Mouse (Mus musculus): ENCODE measurements around the gene Acod1. TPM values are rescaled to one million over a fixed set of nuclear protein-coding genes. Genes with fewer than 3 reads are reported as not detected.

Acod1 gene
- total and polyA plus RNA-seq, 2 experiments: 0.07 to 0.09 TPM

GRCm38 (mm10) chr14:103086671-103087324, 40.0 kb downstream of the Acod1 start:
- 88% methylated on average over 4 of the region's 4 CpGs for WGBS

DNA sequence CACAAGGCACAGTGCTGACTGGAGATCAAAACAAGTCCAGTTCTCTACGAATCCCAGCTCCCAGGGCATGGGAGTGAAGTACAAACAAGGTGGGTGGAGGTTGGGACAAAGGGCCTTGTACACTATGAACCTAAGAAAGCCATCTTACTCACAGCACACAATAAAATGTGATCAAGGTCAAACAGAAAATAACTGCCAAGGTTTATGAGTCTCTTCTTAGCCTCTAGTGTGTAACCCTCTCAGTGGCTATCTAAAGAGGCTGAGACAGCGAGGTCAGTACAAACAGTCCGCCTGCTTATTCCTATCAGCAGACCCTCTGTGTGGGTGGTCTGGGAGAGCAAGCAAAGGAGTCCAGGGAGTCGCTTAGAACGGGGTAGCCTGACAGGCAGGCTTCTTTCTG, 41.1 kb downstream of the Acod1 start:
- WGBS: 66% methylated on average over 5 of the region's 5 CpGs
- TF ChIP-seq POLR2A (IDR thresholded peaks at IDR 0.05; ENCODE audit: extremely low read depth, insufficient read depth, low read length): no peak
- TF ChIP-seq CTCF (IDR thresholded peaks at IDR 0.05; ENCODE audit: low read depth, low read length): no peak

More at GRCm38 (mm10) chr14:103086671-103087324, 40.0 kb downstream of the Acod1 start:
- Histone ChIP-seq H3K27me3 (ENCODE audit: control insufficient read depth, insufficient read depth, low read length) (no peaks in the 10 kb centered on the region), H3K9ac (ENCODE audit: low read depth, low read length) (no peak overlapping the region), H3K79me2 (ENCODE audit: control insufficient read depth, insufficient read depth, low read length) (peaks cover 19% of the 10 kb centered on the region; the same call in 1 of the 2 replicates), H3K4me3 (ENCODE audit: insufficient read depth, low read depth, low read length) (no peak overlapping the region), H3K4me1 (ENCODE audit: control insufficient read depth, insufficient read depth, low read length) (peaks cover 4% of the 10 kb centered on the region), H3K36me3 (ENCODE audit: control insufficient read depth, insufficient read depth, low read length) (peaks cover 42% of the 10 kb centered on the region), H3K27ac (replicated peaks; ENCODE audit: insufficient read depth, low read depth, low read length) (no peak overlapping the region)
- TF ChIP-seq CTCF (IDR thresholded peaks at IDR 0.05; ENCODE audit: low read depth, low read length): no peak
- no peak for TF ChIP-seq POLR2A (IDR thresholded peaks at IDR 0.05; ENCODE audit: extremely low read depth, insufficient read depth, low read length)
- no peak for DNase-seq (ENCODE audit: extremely low read depth, low read depth, low spot score)

DNA sequence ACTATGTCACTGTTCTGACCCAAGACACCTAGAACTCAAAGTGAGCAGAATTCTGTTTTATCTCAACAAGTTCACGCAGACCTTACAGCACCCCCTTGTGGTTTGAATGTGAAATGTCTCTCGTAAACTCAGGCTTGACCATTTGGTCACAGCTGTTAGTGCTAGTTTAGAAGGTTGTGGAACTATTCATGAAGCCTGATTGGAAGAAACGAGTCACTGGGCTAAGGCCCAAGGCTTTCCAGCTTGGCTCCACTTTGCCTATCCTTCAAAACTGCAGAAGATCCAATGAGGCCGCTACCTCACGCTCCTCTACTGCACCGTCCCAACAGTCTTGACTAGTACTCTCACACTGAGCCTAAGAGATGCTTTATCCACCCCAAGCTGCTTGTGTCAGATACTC, 41.8 kb downstream of the Acod1 start:
- Histone ChIP-seq H3K4me1 (ENCODE audit: control insufficient read depth, insufficient read depth, low read length) (no peaks in the 10 kb centered on the region; the same call in 1 of the 2 replicates), H3K9ac (ENCODE audit: low read depth, low read length) (no peak overlapping the region), H3K27ac (replicated peaks; ENCODE audit: insufficient read depth, low read depth, low read length) (no peak overlapping the region), H3K27me3 (ENCODE audit: control insufficient read depth, insufficient read depth, low read length) (no peaks in the 10 kb centered on the region), H3K79me2 (ENCODE audit: control insufficient read depth, insufficient read depth, low read length) (peaks cover 31% of the 10 kb centered on the region; the same call in 1 of the 2 replicates), H3K4me3 (ENCODE audit: insufficient read depth, low read depth, low read length) (no peak overlapping the region), H3K36me3 (ENCODE audit: control insufficient read depth, insufficient read depth, low read length) (peaks cover 46% of the 10 kb centered on the region)
- 59% methylated on average over 6 of the region's 6 CpGs for WGBS
- DNase-seq (ENCODE audit: extremely low read depth, low read depth, low spot score): peak; percentile 69
- peak; percentile 26 for TF ChIP-seq CTCF (IDR thresholded peaks at IDR 0.05; ENCODE audit: low read depth, low read length)
- no peak for TF ChIP-seq POLR2A (IDR thresholded peaks at IDR 0.05; ENCODE audit: extremely low read depth, insufficient read depth, low read length)

More for the DNA sequence above, 41.1 kb downstream of the Acod1 start:
- Histone ChIP-seq H3K27me3 (ENCODE audit: control insufficient read depth, insufficient read depth, low read length) (no peaks in the 10 kb centered on the region), H3K36me3 (ENCODE audit: control insufficient read depth, insufficient read depth, low read length) (peaks cover 45% of the 10 kb centered on the region), H3K4me1 (ENCODE audit: control insufficient read depth, insufficient read depth, low read length) (peaks cover 2% of the 10 kb centered on the region), H3K4me3 (ENCODE audit: insufficient read depth, low read depth, low read length) (no peak overlapping the region), H3K27ac (replicated peaks; ENCODE audit: insufficient read depth, low read depth, low read length) (no peak overlapping the region), H3K79me2 (ENCODE audit: control insufficient read depth, insufficient read depth, low read length) (peaks cover 25% of the 10 kb centered on the region; the same call in 1 of the 2 replicates), H3K9ac (ENCODE audit: low read depth, low read length) (no peak overlapping the region)
- DNase-seq (ENCODE audit: extremely low read depth, low read depth, low spot score): no peak

GRCm38 (mm10) chr14:103093236-103093635, 46.5 kb downstream of the Acod1 start:
- Histone ChIP-seq H3K4me1 (ENCODE audit: control insufficient read depth, insufficient read depth, low read length) (peaks cover 8% of the 10 kb centered on the region), H3K36me3 (ENCODE audit: control insufficient read depth, insufficient read depth, low read length) (peaks cover 33% of the 10 kb centered on the region), H3K9ac (ENCODE audit: low read depth, low read length) (no peak overlapping the region), H3K4me3 (ENCODE audit: insufficient read depth, low read depth, low read length) (no peak overlapping the region), H3K79me2 (ENCODE audit: control insufficient read depth, insufficient read depth, low read length) (peaks cover 44% of the 10 kb centered on the region; the same call in 1 of the 2 replicates), H3K27me3 (ENCODE audit: control insufficient read depth, insufficient read depth, low read length) (no peaks in the 10 kb centered on the region), H3K27ac (replicated peaks; ENCODE audit: insufficient read depth, low read depth, low read length) (no peak overlapping the region)
- DNase-seq (ENCODE audit: extremely low read depth, low read depth, low spot score): no peak
- TF ChIP-seq CTCF (IDR thresholded peaks at IDR 0.05; ENCODE audit: low read depth, low read length) (no peak), POLR2A (IDR thresholded peaks at IDR 0.05; ENCODE audit: extremely low read depth, insufficient read depth, low read length) (no peak)
- WGBS: 91% methylated on average over 3 of the region's 3 CpGs

DNA sequence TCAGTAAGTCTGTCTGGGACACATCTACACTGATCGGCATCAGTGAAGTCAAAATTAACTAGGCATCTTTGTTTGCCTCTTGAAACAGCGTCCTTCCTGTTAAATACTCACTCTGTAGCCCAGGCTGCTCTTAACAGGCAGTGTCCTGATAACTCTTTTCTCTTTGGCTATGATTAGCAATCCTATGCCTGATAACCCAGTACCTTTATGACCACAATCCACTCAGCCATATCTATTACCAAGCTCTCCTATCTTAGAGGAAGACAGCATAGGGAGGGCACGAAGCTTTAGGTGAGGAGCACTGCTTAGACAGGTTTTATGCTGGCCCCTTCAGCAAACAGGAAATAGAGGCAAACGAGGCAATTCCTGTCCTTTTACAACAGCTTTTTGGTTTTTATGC, 46.9 kb downstream of the Acod1 start:
- Histone ChIP-seq H3K4me1 (ENCODE audit: control insufficient read depth, insufficient read depth, low read length) (peaks cover 8% of the 10 kb centered on the region), H3K27me3 (ENCODE audit: control insufficient read depth, insufficient read depth, low read length) (no peaks in the 10 kb centered on the region), H3K36me3 (ENCODE audit: control insufficient read depth, insufficient read depth, low read length) (peaks cover 31% of the 10 kb centered on the region), H3K9ac (ENCODE audit: low read depth, low read length) (no peak overlapping the region), H3K4me3 (ENCODE audit: insufficient read depth, low read depth, low read length) (no peak overlapping the region), H3K27ac (replicated peaks; ENCODE audit: insufficient read depth, low read depth, low read length) (0 out of 2 replicates have a peak overlapping the region, but pooled peaks have one; percentile 2), H3K79me2 (ENCODE audit: control insufficient read depth, insufficient read depth, low read length) (peaks cover 47% of the 10 kb centered on the region)
- WGBS: 54% methylated on average over 4 of the region's 4 CpGs
- TF ChIP-seq CTCF (IDR thresholded peaks at IDR 0.05; ENCODE audit: low read depth, low read length): no peak
- no peak for TF ChIP-seq POLR2A (IDR thresholded peaks at IDR 0.05; ENCODE audit: extremely low read depth, insufficient read depth, low read length)
- DNase-seq (ENCODE audit: extremely low read depth, low read depth, low spot score): no peak

DNA sequence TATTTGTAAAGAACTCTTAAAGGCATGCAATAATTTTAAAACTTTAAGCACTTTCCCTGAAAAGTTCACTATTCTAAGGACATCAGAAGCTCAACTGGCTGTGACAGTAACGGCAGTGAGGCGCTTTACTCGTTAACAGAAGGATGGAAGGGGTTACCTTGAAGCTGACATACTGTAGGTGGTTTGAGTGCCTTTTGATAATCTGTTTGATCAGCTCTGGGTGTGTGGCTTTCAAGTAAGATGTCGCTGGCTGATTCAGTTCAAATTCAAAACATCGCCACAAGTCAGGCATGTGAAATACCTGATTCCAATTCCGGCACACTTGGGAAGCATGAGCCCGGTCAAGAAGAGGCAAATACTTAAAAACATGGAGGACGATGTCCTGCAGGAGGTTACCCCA, 48.3 kb downstream of the Acod1 start:
- peaks cover 8% of the 10 kb centered on the region for H3K4me1 ChIP-seq (ENCODE audit: control insufficient read depth, insufficient read depth, low read length)
- H3K79me2 ChIP-seq (ENCODE audit: control insufficient read depth, insufficient read depth, low read length): peaks cover 49% of the 10 kb centered on the region
- H3K27me3 ChIP-seq (ENCODE audit: control insufficient read depth, insufficient read depth, low read length): no peaks in the 10 kb centered on the region
- TF ChIP-seq CTCF (IDR thresholded peaks at IDR 0.05; ENCODE audit: low read depth, low read length) (no peak), POLR2A (IDR thresholded peaks at IDR 0.05; ENCODE audit: extremely low read depth, insufficient read depth, low read length) (no peak)
- H3K4me3 ChIP-seq (ENCODE audit: insufficient read depth, low read depth, low read length): no peak overlapping the region
- H3K27ac ChIP-seq (replicated peaks; ENCODE audit: insufficient read depth, low read depth, low read length): no peak overlapping the region
- no peak for DNase-seq (ENCODE audit: extremely low read depth, low read depth, low spot score)
- H3K9ac ChIP-seq (ENCODE audit: low read depth, low read length): no peak overlapping the region
- WGBS: 93% methylated on average over 8 of the region's 8 CpGs
- H3K36me3 ChIP-seq (ENCODE audit: control insufficient read depth, insufficient read depth, low read length): peaks cover 23% of the 10 kb centered on the region

Measured in liver, adult 2 months (tissue).